Mouse (Mus musculus) heart, adult 11 months (tissue): ENCODE measurements around the gene Ddhd1.

Experiments
- DNase-seq: peaks from one replicate; pipeline ENCODE4 v3.0.0; 2022

The Ddhd1 gene

GRCm38 (mm10) chr14:45566066-45566937 lies 91.6 kb downstream of the Ddhd1 start:
- DNase-seq, result no peak

GRCm38 (mm10) chr14:45565216-45566065 lies 92.5 kb downstream of the Ddhd1 start:
- DNase-seq, result peak; percentile 98

- DNase-seq, result peak; percentile 96
Measured at GRCm38 (mm10) chr14:45563577-45563976, 94.4 kb downstream of the Ddhd1 start.

- peak; percentile 97 for DNase-seq
Measured at GRCm38 (mm10) chr14:45561681-45562080, 96.3 kb downstream of the Ddhd1 start.

GRCm38 (mm10) chr14:45559018-45559417 lies 98.9 kb downstream of the Ddhd1 start:
- DNase-seq, result no peak

GRCm38 (mm10) chr14:45554336-45554735 lies 103.6 kb downstream of the Ddhd1 start:
- DNase-seq, result no peak

- peak; percentile 98 for DNase-seq
Measured at GRCm38 (mm10) chr14:45553854-45554253, 104.1 kb downstream of the Ddhd1 start.

- no peak for DNase-seq
Measured at GRCm38 (mm10) chr14:45552431-45552830, 105.5 kb downstream of the Ddhd1 start.

GRCm38 (mm10) chr14:45551121-45551768 lies 106.7 kb downstream of the Ddhd1 start:
- no peak for DNase-seq

GRCm38 (mm10) chr14:45550010-45550647 lies 107.8 kb downstream of the Ddhd1 start:
- peak; percentile 97 for DNase-seq

GRCm38 (mm10) chr14:45548118-45548517 lies 109.8 kb downstream of the Ddhd1 start:
- DNase-seq, result no peak

- DNase-seq, result no peak
Measured at GRCm38 (mm10) chr14:45544905-45545304, 113.0 kb downstream of the Ddhd1 start.

GRCm38 (mm10) chr14:45544026-45544425 lies 113.9 kb downstream of the Ddhd1 start:
- no peak for DNase-seq

GRCm38 (mm10) chr14:45539659-45540468 lies 118.1 kb downstream of the Ddhd1 start:
- DNase-seq, result peak; percentile 100
